Mouse (Mus musculus) midbrain, postnatal 0 days (tissue): ENCODE results near the gene Cpne4. TPM values are rescaled to one million over a fixed set of nuclear protein-coding genes. Genes with fewer than 3 reads are reported as not detected.

ENCODE experiments used
- ATAC-seq: fragments of 200-750 bp; cut with Nextera tagmentation; 2 replicates; pipeline ENCODE4 v1.8.0; 2017; ENCODE audit warnings: moderate number of reproducible peaks, mild to moderate bottlenecking, moderate TSS enrichment, moderate library complexity; ENCODE audit not compliant: low FRiP score
- DNase-seq: peaks from one replicate; pipeline ENCODE4 v3.0.0-alpha.2; 2015; ENCODE audit warnings: low spot score
- H3K27ac ChIP-seq: fragments of 300-500 bp; sonication (generic); 2 replicates; pipeline ENCODE4 v1.5.1; 2014; ENCODE audit warnings: low read depth, mild to moderate bottlenecking, low read length, mixed read lengths
- H3K27me3 ChIP-seq: fragments of 300-500 bp; sonication (generic); 2 replicates; pipeline ENCODE4 v1.6.1; 2014; ENCODE audit warnings: low read length, control low read depth, mixed read lengths; ENCODE audit not compliant: insufficient read depth
- H3K36me3 ChIP-seq: fragments of 300-500 bp; sonication (generic); 2 replicates; pipeline ENCODE4 v1.6.1; 2014; ENCODE audit warnings: low read length, control low read depth, mixed read lengths; ENCODE audit not compliant: insufficient read depth
- H3K4me1 ChIP-seq: fragments of 300-500 bp; sonication (generic); 2 replicates; pipeline ENCODE4 v1.6.1; 2014; ENCODE audit warnings: mild to moderate bottlenecking, control low read depth, antibody characterized with exemption, low read length, mixed read lengths; ENCODE audit not compliant: insufficient read depth
- H3K4me2 ChIP-seq: fragments of 300-500 bp; sonication (generic); 2 replicates; pipeline ENCODE4 v1.6.1; 2014; ENCODE audit warnings: low read depth, mild to moderate bottlenecking, low read length, mixed read lengths; ENCODE audit not compliant: poor library complexity, severe bottlenecking
- H3K4me3 ChIP-seq: fragments of 300-500 bp; sonication (generic); 2 replicates; pipeline ENCODE4 v1.5.1; 2014; ENCODE audit warnings: low read depth, mild to moderate bottlenecking, low read length, moderate library complexity
- H3K9ac ChIP-seq: fragments of 300-500 bp; sonication (generic); replicated peaks from 2 replicates; pipeline ENCODE4 v1.6.1; 2014; ENCODE audit warnings: mild to moderate bottlenecking, low read length, moderate library complexity, mixed read lengths; ENCODE audit not compliant: poor library complexity, severe bottlenecking
- H3K9me3 ChIP-seq: fragments of 300-500 bp; sonication (generic); 2 replicates; pipeline ENCODE4 v1.6.1; 2016; ENCODE audit warnings: low read length, control low read depth
- CTCF ChIP-seq: IDR thresholded peaks from 2 replicates; pipeline ENCODE4 v1.5.1; 2016; ENCODE audit warnings: antibody characterized with exemption, mild to moderate bottlenecking
- WGBS: fragments of 180-500 bp; shearing (Covaris S2); extraction: QIAGEN DNeasy Blood & Tissue Kit; methylation state at CpG from one replicate; pipeline ENCODE4 v1.1.7; 2014; 5-methylcytosine and 5-hydroxymethylcytosine counted together
- polyA plus RNA-seq: library from polyadenylated mRNA; unstranded; fragments of >200 nt; fragmentation: Nextera tagmentation; extraction: Ambion mirVana; gene quantifications from 2 replicates; pipeline ENCODE4 v1.2.1, GENCODE M21; 2015
- total RNA-seq: library from RNA; depleted of rRNA; stranded (reverse); fragments of >200 nt; gene quantifications from 2 replicates; pipeline ENCODE4 v1.2.3, GENCODE M21; 2014

Gene Cpne4
- total and polyA plus RNA-seq, 2 experiments from 2014 or later = 25.5 to 38.3 TPM

DNA sequence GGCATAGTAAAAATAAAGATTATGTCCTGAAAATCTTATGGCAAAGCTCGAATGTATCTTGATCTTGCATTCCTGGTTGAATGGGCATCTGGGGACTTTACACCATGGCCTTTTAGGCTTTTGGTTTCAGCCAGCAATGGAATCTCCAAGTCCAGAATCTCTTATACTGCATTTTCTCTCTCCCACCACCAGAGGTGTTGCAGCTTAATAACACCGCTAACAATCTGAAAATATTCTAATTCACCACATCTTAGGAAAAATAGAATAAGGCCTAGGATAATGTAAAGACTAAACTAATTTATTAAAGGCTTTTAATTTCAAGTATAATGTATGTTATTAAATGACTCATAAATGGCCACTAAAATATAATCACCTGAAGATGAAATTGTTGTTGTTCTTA is 503.2 kb downstream of the Cpne4 start:
- peak; percentile 60 for TF ChIP-seq CTCF
- DNase-seq (no peak), ATAC-seq (no peak)
- Histone ChIP-seq H3K36me3 (no peaks in the 10 kb centered on the region; the same call in 1 of the 2 replicates), H3K9ac (no peak overlapping the region), H3K4me3 (no peak overlapping the region), H3K27ac (no peak overlapping the region), H3K9me3 (no peaks in the 10 kb centered on the region), H3K4me2 (no peak overlapping the region), H3K27me3 (no peaks in the 10 kb centered on the region), H3K4me1 (peaks cover 13% of the 10 kb centered on the region)
- WGBS = 69% methylated on average over 2 of the region's 2 CpGs

DNA sequence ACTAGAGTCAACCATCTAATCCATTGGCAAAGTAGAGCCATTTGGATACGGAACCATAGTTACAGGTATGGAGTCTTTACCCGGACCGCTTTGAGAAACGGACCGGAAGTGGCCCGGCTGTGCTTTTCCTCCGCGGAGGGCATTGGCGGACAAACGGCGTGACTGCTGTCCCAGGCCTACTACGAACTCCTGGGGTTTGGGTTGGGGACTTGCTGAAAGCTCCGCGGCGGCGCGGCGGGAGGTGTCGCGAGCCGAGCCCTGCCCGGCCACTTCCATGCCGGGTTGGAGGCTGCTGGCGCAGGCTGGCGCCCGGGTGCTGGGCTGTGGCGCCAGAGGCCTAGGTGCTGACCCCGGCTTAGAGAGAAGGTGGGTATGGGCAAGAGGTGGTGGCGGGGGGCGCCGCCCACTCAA is 506.1 kb downstream of the Cpne4 start, which contains the start of gene Mrpl3:
Mrpl3 (plus strand) TSS at position 93 of the 411 bp plus-strand sequence.
- Histone ChIP-seq H3K4me2 (peak within 1 kb of the TSS; percentile 56), H3K27ac (peak within 1 kb of the TSS; percentile 62; the same call in 1 of the 2 replicates)
- ATAC-seq = 0 out of 2 replicates have a peak, but pooled peaks have one; percentile 52

DNA sequence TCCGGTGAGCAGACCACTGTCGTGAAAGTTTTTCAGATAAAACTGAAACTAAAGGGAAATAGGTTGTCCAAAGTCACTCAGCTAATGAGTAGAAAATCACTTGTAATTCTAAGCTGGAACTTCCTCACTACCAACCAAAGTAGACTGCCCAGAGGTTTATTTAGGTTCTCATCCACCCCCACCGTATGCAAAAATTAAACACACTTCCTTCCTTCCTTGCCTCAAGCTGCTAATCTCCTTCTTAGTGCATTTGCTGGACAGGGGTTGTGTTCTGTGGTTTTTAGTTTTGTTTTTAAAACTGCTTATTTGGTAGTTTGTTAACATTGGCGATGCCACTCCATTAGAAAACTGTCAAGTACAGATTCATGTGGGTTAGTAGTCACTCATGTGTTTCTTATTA is 506.7 kb downstream of the Cpne4 start:
- DNase-seq (no peak), ATAC-seq (no peak)
- Histone ChIP-seq H3K4me2 (peak overlapping the region; percentile 56), H3K36me3 (peaks cover 32% of the 10 kb centered on the region), H3K4me3 (peak overlapping the region; percentile 92), H3K27ac (no peak overlapping the region), H3K9ac (peak overlapping the region; percentile 89), H3K4me1 (no peaks in the 10 kb centered on the region; the same call in 1 of the 2 replicates), H3K9me3 (no peaks in the 10 kb centered on the region), H3K27me3 (no peaks in the 10 kb centered on the region)
- 50% methylated on average over 4 of the region's 4 CpGs for WGBS
- no peak for TF ChIP-seq CTCF

More for the DNA sequence above, 506.1 kb downstream of the Cpne4 start, which contains the start of gene Mrpl3:
- H3K4me1 ChIP-seq = peaks cover 4% of the 10 kb centered on the region; the same call in 1 of the 2 replicates
- no peak for TF ChIP-seq CTCF
- under 1% methylated on average over 31 of the region's 31 CpGs for WGBS
- H3K9me3 ChIP-seq = no peaks in the 10 kb centered on the region
- peak within 1 kb of the TSS; percentile 92 for H3K4me3 ChIP-seq
- peak; percentile 87 for DNase-seq
- H3K9ac ChIP-seq = peak within 1 kb of the TSS; percentile 89
- H3K27me3 ChIP-seq = no peaks in the 10 kb centered on the region
- peaks cover 25% of the 10 kb centered on the region; the same call in 1 of the 2 replicates for H3K36me3 ChIP-seq

DNA sequence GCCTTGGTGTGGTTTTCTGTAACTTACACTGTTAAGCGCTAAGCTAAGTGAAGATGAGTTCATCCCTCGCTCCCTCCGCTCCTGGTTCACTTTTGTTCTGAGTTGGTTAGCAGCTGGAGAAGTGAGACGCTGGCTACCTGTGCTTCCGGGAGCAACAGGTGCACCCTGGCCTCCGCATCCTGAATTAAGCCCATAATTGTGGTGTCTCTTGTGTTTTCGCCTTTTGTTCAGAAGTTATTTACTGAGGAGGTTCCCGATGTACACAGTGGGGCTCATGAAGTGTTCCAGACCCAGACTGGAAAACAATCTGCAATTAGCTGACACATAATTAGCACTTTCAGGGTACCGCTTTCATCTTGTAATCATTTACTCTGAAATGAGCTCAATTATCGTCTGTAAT is 522.0 kb downstream of the Cpne4 start:
- no peaks in the 10 kb centered on the region for H3K4me1 ChIP-seq
- DNase-seq = no peak
- H3K27ac ChIP-seq = no peak overlapping the region
- H3K4me2 ChIP-seq = no peak overlapping the region
- H3K9me3 ChIP-seq = no peaks in the 10 kb centered on the region
- H3K36me3 ChIP-seq = peaks cover 49% of the 10 kb centered on the region
- TF ChIP-seq CTCF = no peak
- no peak for ATAC-seq
- H3K27me3 ChIP-seq = no peaks in the 10 kb centered on the region
- 96% methylated on average over 10 of the region's 10 CpGs for WGBS
- no peak overlapping the region for H3K9ac ChIP-seq
- no peak overlapping the region for H3K4me3 ChIP-seq

DNA sequence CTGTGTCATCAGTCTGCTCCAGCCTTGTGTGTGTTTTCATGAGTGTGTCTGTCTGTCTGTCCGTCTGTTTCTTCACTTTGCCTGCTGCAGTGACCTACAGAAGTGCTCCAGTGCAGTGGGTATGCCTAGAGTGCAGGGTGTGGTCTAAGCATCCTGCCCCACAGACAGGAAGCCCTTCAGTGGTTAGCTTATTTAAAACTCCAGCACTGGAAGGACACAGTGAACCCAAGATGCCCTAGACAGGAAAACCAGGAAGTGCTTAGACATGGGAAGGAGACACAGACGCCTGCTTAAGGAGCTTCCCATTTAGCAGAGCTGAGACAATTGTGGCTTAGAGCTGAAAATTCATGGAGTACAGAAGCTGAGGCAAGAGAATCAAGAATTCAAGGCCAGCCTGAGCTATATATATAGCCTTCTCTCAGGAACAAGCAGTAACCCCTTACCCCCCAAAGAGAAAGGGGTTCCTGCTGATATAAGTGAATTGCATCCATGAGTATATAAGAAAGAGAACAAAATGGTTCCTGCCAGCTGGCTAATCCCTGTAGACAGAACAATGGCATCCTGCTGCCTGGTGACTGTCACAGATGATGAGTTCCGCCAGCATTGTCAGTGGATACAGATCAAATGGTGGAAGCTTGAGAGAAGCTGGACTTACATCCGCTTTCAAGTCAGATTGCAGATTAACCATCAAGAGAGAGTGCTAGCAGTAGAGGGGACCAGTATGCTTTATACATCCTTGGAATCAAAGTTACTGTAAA is 526.1 kb downstream of the Cpne4 start:
- Histone ChIP-seq H3K4me1 (no peaks in the 10 kb centered on the region), H3K4me3 (no peak overlapping the region), H3K9me3 (no peaks in the 10 kb centered on the region), H3K27me3 (no peaks in the 10 kb centered on the region), H3K4me2 (no peak overlapping the region), H3K36me3 (peaks cover 49% of the 10 kb centered on the region), H3K9ac (no peak overlapping the region), H3K27ac (no peak overlapping the region)
- whole genome bisulfite sequencing = 36% methylated on average over 4 of the region's 4 CpGs
- no peak for TF ChIP-seq CTCF
- no peak for DNase-seq
- ATAC-seq = no peak

DNA sequence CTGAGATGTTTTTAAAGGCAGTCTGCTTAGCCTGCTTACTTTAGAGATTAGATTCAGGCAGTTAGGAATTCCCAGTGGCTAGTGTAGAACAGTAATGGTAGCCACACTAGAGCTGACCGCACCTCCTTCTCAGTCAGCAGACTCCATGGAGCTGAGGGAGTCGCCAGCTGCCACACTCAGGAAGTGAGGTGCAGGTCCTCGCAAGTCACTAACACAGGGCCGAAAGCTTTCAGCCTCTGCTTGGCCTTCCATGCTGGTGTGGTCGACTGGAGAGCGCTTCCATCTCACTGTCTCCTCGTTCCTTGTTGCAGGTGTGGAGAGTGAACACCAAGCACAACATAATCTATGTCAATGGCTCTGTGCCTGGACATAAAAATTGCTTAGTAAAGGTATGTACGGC is 527.8 kb downstream of the Cpne4 start:
- H3K9ac ChIP-seq = no peak overlapping the region
- H3K4me1 ChIP-seq = no peaks in the 10 kb centered on the region
- H3K4me3 ChIP-seq = no peak overlapping the region
- ATAC-seq = no peak
- peaks cover 41% of the 10 kb centered on the region for H3K36me3 ChIP-seq
- no peak overlapping the region for H3K4me2 ChIP-seq
- no peaks in the 10 kb centered on the region for H3K27me3 ChIP-seq
- H3K9me3 ChIP-seq = no peaks in the 10 kb centered on the region
- no peak for DNase-seq
- 91% methylated on average over 8 of the region's 8 CpGs for WGBS
- no peak overlapping the region for H3K27ac ChIP-seq
- no peak for TF ChIP-seq CTCF
